Mouse (Mus musculus) heart, adult 18-20 months (tissue): ENCODE measurements at regions not wholly inside any gene's neighbourhood (a gene's known extent, or its start where the extent isn't known, plus 50 kb on each side); places are given as distances from the start of the nearest gene placed in this dataset.
A peak's percentile ranks its signal among the peaks of the same experiment; 100 is the strongest.

Experiments used
- DNase-seq, 2 experiments: peaks; one replicate each; pipeline ENCODE4 v3.0.0; 2021 to 2022; ENCODE audit warnings: mixed read lengths in 1 of 2

DNA sequence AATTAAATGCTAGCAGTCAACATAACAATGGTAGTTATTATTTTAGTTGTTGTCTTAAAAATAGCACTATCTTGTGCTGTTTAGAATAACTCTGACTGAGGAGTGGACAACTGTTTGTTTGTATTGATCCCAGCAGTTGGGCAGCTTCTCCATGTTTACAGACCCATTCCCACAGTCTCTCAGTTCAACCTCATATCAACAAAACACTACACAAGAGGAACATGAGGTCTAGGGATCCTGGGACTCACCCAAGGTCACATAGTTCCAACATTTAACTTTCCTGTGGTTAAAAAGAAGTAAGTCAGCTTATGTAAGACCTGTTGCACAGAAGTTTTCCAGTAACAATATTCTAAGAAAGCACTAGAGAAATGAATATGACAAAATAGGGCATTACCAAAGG lies 203.0 kb upstream of the Usp24 start:
- no peak for DNase-seq

DNA sequence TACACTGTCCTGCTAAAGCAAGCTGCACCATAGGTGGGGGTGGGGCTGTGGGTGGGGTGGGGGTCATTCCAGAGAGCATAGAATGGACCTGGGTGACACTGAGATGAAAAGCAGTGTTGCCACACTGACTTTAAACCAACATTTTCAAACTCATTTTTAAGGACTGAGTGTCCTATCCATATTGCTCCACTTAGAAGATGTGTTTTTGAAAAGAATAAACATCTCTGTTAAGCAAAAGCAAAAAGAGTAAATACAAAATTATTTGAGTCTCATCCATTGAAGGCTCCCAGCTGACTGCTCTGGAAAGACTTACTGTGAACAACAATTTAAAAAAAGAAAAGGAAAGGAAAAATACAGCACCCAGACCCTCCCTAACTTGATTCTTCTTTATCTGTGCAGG lies 202.3 kb upstream of the Usp24 start:
- DNase-seq, result no peak

DNA sequence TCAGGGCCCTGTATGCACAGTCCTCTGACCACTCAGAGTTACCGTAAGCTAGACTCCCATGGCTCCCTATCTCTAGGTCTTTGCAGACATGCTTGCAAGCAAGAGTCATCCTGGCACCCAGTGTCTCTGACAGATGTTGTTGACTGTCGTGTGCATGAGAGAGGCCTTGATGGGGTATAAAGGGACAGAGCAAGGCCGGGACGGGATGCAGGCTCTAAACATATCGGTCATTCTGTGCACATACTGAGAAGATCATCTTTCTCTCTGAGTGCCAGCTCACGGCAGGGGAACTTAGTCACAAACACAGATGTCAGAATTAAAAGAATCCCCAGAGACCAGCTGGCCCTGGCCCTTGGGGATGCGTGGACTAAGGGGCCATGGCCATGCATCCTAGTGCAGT lies 199.4 kb upstream of the Usp24 start:
- no peak for DNase-seq

DNA sequence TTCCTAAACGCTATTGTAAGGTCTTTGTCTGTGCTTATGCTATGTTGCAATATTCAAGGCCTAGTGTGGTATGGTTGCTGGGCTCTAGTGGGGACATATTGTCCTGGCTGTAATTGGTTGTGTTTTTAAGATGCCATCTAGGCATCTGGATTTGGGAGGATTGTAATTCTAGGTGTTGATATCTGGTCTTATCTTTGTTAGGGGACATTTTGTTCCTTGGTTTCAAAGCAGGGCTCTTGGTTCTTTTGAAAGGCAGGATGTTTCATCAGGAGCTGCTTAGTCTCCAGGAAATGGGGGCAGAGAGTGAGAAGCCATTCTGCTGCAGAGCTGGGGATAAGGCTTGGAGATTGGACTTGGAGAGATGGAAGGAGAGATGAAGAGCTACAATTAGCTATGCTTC lies 194.7 kb upstream of the Usp24 start:
- DNase-seq, result no peak

DNA sequence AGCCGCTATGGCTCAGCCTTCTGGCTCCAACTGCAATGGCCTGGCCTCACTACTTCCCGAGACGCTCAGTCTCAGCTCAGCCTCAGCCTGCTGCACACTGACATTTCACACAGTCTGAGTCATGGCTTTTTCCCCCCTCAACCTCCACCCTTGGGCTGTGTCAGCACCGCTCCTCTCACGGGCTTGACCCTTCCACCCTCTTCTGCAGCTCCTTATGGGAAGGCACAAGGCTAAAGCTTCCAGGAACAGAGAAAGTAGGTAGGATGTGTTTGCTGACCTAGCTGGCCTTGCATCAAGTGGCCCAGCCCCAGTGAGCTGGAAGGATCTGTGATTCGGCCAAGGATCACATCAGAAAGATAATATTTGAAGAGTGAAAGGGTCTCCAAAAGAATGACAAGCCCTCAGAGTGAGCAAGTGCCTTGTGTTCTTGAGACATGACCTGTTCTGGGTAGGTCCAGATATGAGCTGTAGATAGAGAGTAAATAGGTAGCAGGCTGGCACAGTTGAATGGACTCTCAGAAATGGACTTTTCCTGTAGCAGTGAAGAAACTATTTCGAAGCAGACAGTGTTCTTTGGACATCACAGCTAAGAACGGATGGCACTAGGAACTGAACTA lies 192.9 kb upstream of the Usp24 start:
- peak; percentile 41 to 71 for DNase-seq

DNA sequence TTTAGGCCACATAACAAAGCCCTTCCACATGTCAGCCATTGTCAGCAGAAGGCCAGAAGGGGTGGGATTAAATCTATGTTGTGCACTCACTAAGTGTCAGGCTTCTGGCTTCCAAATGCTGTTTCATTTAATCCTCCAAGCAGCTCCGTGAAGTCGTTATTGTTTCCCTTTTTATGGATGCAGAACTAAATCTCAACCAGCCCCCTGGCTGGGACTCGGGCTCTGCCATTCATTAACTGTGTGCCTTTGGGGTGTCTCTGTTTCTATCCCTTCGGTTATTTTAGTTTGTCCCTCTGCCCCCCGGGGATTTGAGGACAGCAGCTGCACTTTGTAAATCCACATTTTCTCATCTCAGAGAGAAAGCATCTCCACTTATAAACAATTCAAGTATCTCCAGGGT lies 188.8 kb upstream of the Usp24 start:
- no peak for DNase-seq

DNA sequence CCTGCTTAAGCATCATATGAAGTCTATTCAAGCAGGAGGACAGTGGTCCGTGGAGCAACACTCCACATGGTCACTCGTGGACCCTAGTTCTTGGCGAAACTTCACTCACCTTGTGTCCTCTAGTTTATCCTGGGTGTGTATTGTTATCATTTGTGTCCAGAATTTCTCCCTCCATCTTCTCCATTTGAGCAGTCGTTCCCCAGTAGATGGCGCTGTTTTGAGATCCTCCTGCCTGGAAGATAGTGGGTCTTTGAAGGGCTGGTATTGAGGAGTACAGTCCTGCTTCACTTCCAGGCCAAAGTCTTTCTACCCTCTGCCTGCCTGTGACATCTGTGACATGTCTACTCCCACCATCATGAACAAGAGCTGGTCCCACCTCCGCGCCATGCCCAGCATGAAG lies 188.4 kb upstream of the Usp24 start:
- peak; percentile 11 to 60 for DNase-seq

GRCm38 (mm10) chr4:106129327-106129726 lies 186.7 kb upstream of the Usp24 start:
- no peak for DNase-seq

- DNase-seq, result no peak
Measured at GRCm38 (mm10) chr4:106129803-106130202, 186.2 kb upstream of the Usp24 start.

GRCm38 (mm10) chr4:106133746-106134730 lies 182.0 kb upstream of the Usp24 start:
- DNase-seq, result no peak

- no peak for DNase-seq
Measured at GRCm38 (mm10) chr4:106142741-106143140, 173.3 kb upstream of the Usp24 start.

DNA sequence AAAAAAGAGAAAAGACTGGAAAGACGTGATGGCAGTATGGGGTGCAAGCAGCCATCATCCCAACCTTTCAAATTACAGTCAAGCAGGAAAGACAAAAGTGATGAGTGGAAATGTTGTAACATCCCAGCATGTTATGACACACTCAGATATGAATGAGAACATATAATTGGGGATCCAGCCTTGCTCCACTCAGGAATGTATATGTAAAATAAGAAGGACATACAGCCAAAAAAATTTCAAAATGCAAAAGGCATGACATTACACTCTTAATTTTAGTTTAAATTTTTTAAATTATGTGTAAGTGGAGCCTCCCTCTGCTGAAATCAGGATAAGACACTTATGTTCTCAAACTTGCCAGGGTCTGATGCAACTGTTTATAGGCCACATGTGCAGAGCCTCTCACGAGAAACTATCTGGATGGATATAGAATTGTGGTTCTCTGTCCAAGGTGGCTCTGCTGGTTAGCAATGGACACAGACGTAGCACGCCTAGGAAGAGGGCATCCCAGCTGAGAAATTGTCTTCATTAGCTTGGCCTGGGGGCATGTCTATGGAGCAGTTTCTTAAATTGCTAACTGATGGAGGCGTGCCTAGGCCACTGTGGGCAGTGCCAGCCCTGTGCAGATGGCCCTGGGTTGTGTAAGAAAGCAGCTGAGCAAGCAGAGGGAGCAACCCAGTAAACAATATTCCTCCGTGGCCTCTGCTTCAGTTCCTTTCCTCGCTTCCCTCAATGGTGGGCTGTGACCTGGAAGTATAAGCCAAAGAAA lies 171.5 kb upstream of the Usp24 start:
- no peak for DNase-seq

- DNase-seq, result no peak
Measured at GRCm38 (mm10) chr4:106146919-106147460, 169.0 kb upstream of the Usp24 start.

DNA sequence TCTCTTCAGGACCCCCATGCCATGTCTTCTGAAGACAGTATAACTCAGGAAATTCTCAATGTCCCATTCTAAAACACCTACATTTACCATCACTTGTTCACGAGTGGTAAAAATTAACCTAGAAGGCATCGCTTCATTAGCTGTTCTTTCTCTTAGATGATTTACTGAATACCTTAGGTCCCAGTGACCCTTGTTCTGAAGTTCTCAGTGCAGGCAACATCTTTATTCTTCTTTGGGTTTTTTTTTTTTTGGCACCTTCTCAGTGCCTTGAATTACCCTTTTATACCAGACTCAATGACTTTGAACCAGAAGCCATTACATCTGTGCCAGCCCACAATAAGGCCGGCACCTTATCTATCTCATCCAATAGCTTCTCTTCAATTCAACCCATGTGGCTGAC lies 167.1 kb upstream of the Usp24 start:
- no peak for DNase-seq

- no peak for DNase-seq
Measured at GRCm38 (mm10) chr4:106149471-106150048, 166.5 kb upstream of the Usp24 start.

GRCm38 (mm10) chr4:106150775-106151174 lies 165.2 kb upstream of the Usp24 start:
- no peak for DNase-seq

DNA sequence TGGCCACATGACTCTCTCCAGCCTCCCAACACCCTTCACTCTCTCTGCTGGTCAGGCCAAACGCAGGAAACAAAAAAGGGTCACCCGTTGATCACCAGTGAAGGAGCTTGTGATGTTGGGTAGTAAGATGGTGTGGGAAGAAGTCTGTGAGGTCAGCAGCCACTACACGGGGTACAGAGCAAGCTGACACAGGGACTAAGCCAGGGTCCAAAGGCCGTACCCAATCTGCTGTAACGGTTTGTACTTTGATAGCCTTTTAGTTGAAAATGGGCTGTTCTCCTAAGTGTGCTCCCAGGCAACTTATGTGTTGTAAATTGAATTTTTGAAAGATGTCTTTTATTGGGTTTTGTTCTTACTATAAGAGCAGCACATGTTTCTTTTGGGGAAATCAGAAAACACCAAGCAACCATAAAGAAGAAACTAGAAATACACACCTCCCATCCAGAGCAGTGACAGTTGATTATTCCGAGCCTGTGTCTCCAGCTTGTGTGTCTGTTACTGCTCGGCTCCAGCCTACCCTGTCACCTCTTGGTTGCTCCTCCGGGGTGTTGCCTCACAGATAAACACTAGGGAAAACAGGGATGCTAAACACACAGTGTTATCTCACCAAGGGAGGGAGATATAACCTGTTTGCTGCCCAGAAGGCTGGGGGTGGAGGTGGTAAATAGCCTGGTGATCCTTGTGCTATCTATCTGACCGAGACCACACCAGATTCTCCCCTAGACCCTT lies 158.4 kb upstream of the Usp24 start:
- no peak for DNase-seq

DNA sequence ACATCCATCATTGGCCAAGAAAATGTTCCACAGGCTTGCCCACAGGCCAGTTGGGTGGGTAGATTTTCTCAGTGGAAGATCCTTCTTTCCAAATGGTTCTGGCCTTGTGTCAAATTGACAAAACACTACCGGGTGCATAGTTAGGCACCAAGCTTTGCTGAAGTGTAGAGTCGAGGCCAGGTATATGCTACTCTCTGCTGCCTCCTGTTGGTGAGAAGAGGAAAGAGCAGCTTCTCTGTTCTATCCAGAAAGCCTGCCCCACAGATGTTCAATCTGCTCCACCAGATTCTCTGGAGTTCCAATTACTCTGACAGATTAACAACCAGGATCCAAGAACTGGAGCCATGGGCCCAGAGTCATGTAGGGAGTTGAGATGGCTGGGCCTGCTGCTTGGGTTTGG lies 154.4 kb upstream of the Usp24 start:
- DNase-seq, result no peak

DNA sequence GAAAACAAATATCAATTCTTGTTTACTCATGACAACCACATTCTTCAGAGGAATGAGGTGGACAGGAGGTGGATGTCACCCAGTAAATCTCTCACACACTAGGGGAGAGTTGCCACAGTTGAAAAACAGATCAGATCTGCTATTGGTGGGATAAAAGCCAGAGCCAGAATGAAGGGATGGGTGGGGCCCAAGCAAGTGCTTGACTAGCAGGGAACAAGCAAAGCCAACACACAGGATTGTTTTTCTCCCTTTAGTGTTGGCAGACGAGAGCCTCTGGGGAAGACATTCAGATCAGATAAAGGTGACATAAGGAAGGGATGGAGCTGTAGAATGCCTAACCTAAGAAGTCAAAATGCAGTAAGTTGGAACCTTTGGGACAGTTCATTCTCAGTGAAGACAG lies 153.5 kb upstream of the Usp24 start:
- DNase-seq, result peak; percentile 52 to 61

- DNase-seq, result no peak
Measured at GRCm38 (mm10) chr4:106163220-106163619, 152.8 kb upstream of the Usp24 start.

- DNase-seq, result no peak
Measured at GRCm38 (mm10) chr4:106167716-106168115, 148.3 kb upstream of the Usp24 start.

DNA sequence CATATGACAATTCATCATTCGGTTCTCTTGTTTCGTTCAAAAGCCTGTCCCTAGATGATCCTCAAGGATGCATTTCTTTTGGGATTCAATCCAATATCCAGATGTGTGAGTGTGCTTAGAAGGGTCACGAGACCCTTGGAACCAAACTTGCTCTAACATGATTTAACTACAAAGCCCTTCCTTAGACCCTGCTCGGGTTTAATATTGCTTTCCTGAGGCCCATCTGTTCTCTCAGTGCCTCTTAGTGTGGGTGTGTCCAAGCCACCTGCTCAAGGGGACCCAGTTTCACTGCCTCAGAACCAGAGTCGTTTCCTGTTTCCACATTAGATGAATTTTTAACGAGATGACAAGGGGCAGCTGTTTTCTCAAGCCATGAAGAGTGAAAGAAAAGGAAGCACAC lies 147.3 kb upstream of the Usp24 start:
- no peak for DNase-seq
